Mouse (Mus musculus) stomach, embryonic 16.5 days (tissue): ENCODE measurements around the gene Fat3. TPM values are rescaled to one million over a fixed set of nuclear protein-coding genes. Genes with fewer than 3 reads are reported as not detected.

Experiments used
- ATAC-seq: fragments of 200-750 bp; cut with Nextera tagmentation; 2 replicates; pipeline ENCODE4 v1.8.0; 2017; ENCODE audit warnings: moderate number of reproducible peaks, moderate TSS enrichment; ENCODE audit not compliant: insufficient read depth, low FRiP score
- H3K27ac ChIP-seq: fragments of 300-500 bp; sonication (generic); 2 replicates; pipeline ENCODE4 v1.5.1; 2014; ENCODE audit warnings: low read length
- H3K27me3 ChIP-seq: fragments of 300-500 bp; sonication (generic); 2 replicates; pipeline ENCODE4 v1.6.1; 2014; ENCODE audit warnings: low read length, control low read depth, mixed read lengths; ENCODE audit not compliant: control insufficient read depth, insufficient read depth
- H3K36me3 ChIP-seq: fragments of 300-500 bp; sonication (generic); 2 replicates; pipeline ENCODE4 v1.6.1; 2014; ENCODE audit warnings: low read length; ENCODE audit not compliant: control insufficient read depth, insufficient read depth
- H3K4me1 ChIP-seq: fragments of 300-500 bp; sonication (generic); 2 replicates; pipeline ENCODE4 v1.6.1; 2014; ENCODE audit warnings: low read length, control low read depth, mixed read lengths; ENCODE audit not compliant: control insufficient read depth, insufficient read depth
- H3K4me2 ChIP-seq: fragments of 300-500 bp; sonication (generic); 2 replicates; pipeline ENCODE4 v1.6.1; 2014; ENCODE audit warnings: low read depth, low read length, mixed read lengths
- H3K4me3 ChIP-seq: fragments of 300-500 bp; sonication (generic); replicated peaks from 2 replicates; pipeline ENCODE4 v1.5.1; 2014; ENCODE audit warnings: mild to moderate bottlenecking, low read length
- H3K9ac ChIP-seq: fragments of 300-500 bp; sonication (generic); 2 replicates; pipeline ENCODE4 v1.6.1; 2014; ENCODE audit warnings: low read length
- H3K9me3 ChIP-seq: fragments of 300-500 bp; sonication (generic); replicated peaks from 2 replicates; pipeline ENCODE4 v1.6.1; 2016; ENCODE audit warnings: low read length, control low read depth; ENCODE audit not compliant: control insufficient read depth
- WGBS: fragments of 180-500 bp; shearing (Covaris S2); extraction: QIAGEN DNeasy Blood & Tissue Kit; methylation state at CpG from one replicate; pipeline ENCODE4 v1.1.7; 2014; 5-methylcytosine and 5-hydroxymethylcytosine counted together
- polyA plus RNA-seq: library from polyadenylated mRNA; unstranded; fragments of >200 nt; fragmentation: Nextera tagmentation; extraction: Ambion mirVana; gene quantifications from 2 replicates; pipeline ENCODE4 v1.2.1, GENCODE M21; 2015

Fat3 gene
- polyA plus RNA-seq, 1 experiment from 2014 or later: 1.2 TPM

GRCm38 (mm10) chr9:16256577-16257207 is 244.4 kb downstream of the Fat3 start:
- Histone ChIP-seq H3K4me1 (no peaks in the 10 kb centered on the region), H3K9me3 (no peaks in the 10 kb centered on the region), H3K4me2 (no peak overlapping the region), H3K27ac (no peak overlapping the region), H3K27me3 (no peaks in the 10 kb centered on the region), H3K36me3 (no peaks in the 10 kb centered on the region), H3K4me3 (no peak overlapping the region), H3K9ac (no peak overlapping the region)
- ATAC-seq: no peak
- WGBS: 82% methylated on average over 2 of the region's 2 CpGs

GRCm38 (mm10) chr9:16246741-16247140 is 254.3 kb downstream of the Fat3 start:
- 80% methylated on average over 4 of the region's 4 CpGs for WGBS
- Histone ChIP-seq H3K4me1 (no peaks in the 10 kb centered on the region), H3K27me3 (no peaks in the 10 kb centered on the region), H3K4me2 (no peak overlapping the region), H3K36me3 (no peaks in the 10 kb centered on the region), H3K9ac (no peak overlapping the region), H3K27ac (no peak overlapping the region), H3K4me3 (no peak overlapping the region), H3K9me3 (no peaks in the 10 kb centered on the region)
- ATAC-seq: no peak

- Histone ChIP-seq H3K9ac (no peak overlapping the region), H3K4me3 (no peak overlapping the region), H3K9me3 (no peaks in the 10 kb centered on the region), H3K36me3 (no peaks in the 10 kb centered on the region), H3K27me3 (no peaks in the 10 kb centered on the region), H3K27ac (no peak overlapping the region), H3K4me2 (no peak overlapping the region), H3K4me1 (no peaks in the 10 kb centered on the region)
- no peak for ATAC-seq
- 66% methylated on average over 4 of the region's 4 CpGs for WGBS
These were observed 269.5 kb downstream of the Fat3 start for GRCm38 (mm10) chr9:16231575-16231974.

GRCm38 (mm10) chr9:16228919-16229318 is 272.2 kb downstream of the Fat3 start:
- Histone ChIP-seq H3K27ac (no peak overlapping the region), H3K36me3 (no peaks in the 10 kb centered on the region), H3K9me3 (no peaks in the 10 kb centered on the region), H3K4me1 (no peaks in the 10 kb centered on the region), H3K9ac (no peak overlapping the region), H3K4me2 (no peak overlapping the region), H3K4me3 (no peak overlapping the region), H3K27me3 (no peaks in the 10 kb centered on the region)
- ATAC-seq: no peak
- 74% methylated on average over 5 of the region's 5 CpGs for WGBS

GRCm38 (mm10) chr9:16227398-16227797 is 273.7 kb downstream of the Fat3 start:
- no peak for ATAC-seq
- Histone ChIP-seq H3K27ac (no peak overlapping the region), H3K36me3 (no peaks in the 10 kb centered on the region), H3K9ac (no peak overlapping the region), H3K9me3 (no peaks in the 10 kb centered on the region), H3K4me1 (no peaks in the 10 kb centered on the region), H3K27me3 (no peaks in the 10 kb centered on the region), H3K4me3 (no peak overlapping the region), H3K4me2 (no peak overlapping the region)
- WGBS: 48% methylated on average over 2 of the region's 2 CpGs

GRCm38 (mm10) chr9:16226545-16226944 is 274.5 kb downstream of the Fat3 start:
- no peak for ATAC-seq

GRCm38 (mm10) chr9:16221885-16222284 is 279.2 kb downstream of the Fat3 start:
- H3K36me3 ChIP-seq: no peaks in the 10 kb centered on the region
- WGBS: 67% methylated on average over 5 of the region's 5 CpGs

More at GRCm38 (mm10) chr9:16226545-16226944, 274.5 kb downstream of the Fat3 start:
- H3K9ac ChIP-seq: no peak overlapping the region
- H3K27me3 ChIP-seq: no peaks in the 10 kb centered on the region
- no peak overlapping the region for H3K4me2 ChIP-seq
- no peaks in the 10 kb centered on the region for H3K9me3 ChIP-seq
- H3K4me1 ChIP-seq: no peaks in the 10 kb centered on the region
- H3K36me3 ChIP-seq: no peaks in the 10 kb centered on the region
- H3K27ac ChIP-seq: no peak overlapping the region
- no peak overlapping the region for H3K4me3 ChIP-seq

GRCm38 (mm10) chr9:16216235-16216634 is 284.9 kb downstream of the Fat3 start:
- Histone ChIP-seq H3K27me3 (no peaks in the 10 kb centered on the region), H3K4me2 (no peak overlapping the region), H3K4me1 (peaks cover 13% of the 10 kb centered on the region), H3K27ac (peak overlapping the region; percentile 23; the same call in 1 of the 2 replicates), H3K9ac (no peak overlapping the region), H3K36me3 (no peaks in the 10 kb centered on the region), H3K9me3 (no peaks in the 10 kb centered on the region), H3K4me3 (no peak overlapping the region)
- no peak for ATAC-seq
- 58% methylated on average over 6 of the region's 6 CpGs for WGBS

More at GRCm38 (mm10) chr9:16221885-16222284, 279.2 kb downstream of the Fat3 start:
- ATAC-seq: no peak
- no peak overlapping the region for H3K27ac ChIP-seq
- H3K4me2 ChIP-seq: no peak overlapping the region
- H3K9ac ChIP-seq: no peak overlapping the region
- H3K27me3 ChIP-seq: no peaks in the 10 kb centered on the region
- no peak overlapping the region for H3K4me3 ChIP-seq
- no peaks in the 10 kb centered on the region for H3K4me1 ChIP-seq
- H3K9me3 ChIP-seq: no peaks in the 10 kb centered on the region

- Histone ChIP-seq H3K27ac (peak overlapping the region; percentile 6; the same call in 1 of the 2 replicates), H3K4me1 (peaks cover 13% of the 10 kb centered on the region), H3K9me3 (no peaks in the 10 kb centered on the region), H3K4me2 (no peak overlapping the region), H3K27me3 (no peaks in the 10 kb centered on the region), H3K36me3 (no peaks in the 10 kb centered on the region), H3K9ac (no peak overlapping the region), H3K4me3 (no peak overlapping the region)
- WGBS: 32% methylated on average over 7 of the region's 7 CpGs
- peak; percentile 83; the same call in 1 of the 2 replicates for ATAC-seq
These were observed 286.1 kb downstream of the Fat3 start for GRCm38 (mm10) chr9:16214731-16215681.
